Mouse (Mus musculus): ENCODE results near the gene Prkg1.

Gene Prkg1

GRCm38 (mm10) chr19:31743241-31744045 lies 21.4 kb downstream of the Prkg1 start:
- in situ Hi-C loops (cut with MseI, MboI), result no loop called here

DNA sequence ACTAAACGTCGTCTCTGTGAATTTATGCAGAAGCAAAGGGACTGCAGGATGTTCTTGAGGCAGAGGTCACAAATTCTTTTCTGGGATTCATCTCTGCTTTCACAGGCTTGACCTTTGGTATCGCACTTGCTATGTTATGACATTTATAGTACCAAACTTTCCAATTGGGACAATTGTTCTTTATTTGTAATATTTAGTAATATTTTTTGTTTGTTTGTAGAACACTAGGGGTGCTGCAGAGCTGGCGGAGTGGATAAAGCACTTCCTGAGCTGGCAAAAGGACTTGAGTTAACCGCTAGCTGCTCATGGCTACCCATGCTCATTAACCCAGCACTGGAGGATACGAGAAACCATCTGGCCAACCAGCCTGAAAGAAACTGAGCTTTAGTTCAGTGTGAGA lies 49.9 kb downstream of the Prkg1 start:
- in situ Hi-C loops (cut with MseI, MboI), result no loop called here

DNA sequence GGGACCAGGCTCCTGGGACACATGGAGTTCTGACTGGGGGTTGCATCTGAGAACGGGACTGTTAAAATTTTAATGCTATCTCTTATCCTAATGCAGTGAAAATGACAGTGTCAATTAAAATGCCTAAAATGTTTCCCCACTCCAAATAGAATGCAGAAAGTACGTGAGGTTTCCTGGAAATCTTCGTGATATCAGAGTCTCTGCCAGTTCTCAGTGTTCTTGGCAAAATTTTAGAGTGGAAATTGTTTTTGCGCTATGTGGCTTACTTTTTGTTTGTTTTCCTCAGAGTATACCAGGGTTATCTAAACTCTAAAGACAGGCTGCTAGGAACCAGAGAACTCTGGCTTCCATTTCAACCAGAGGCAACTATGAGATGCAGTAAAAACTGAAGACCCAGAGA lies 50.4 kb downstream of the Prkg1 start:
- in situ Hi-C loops (cut with MseI, MboI), result no loop called here

DNA sequence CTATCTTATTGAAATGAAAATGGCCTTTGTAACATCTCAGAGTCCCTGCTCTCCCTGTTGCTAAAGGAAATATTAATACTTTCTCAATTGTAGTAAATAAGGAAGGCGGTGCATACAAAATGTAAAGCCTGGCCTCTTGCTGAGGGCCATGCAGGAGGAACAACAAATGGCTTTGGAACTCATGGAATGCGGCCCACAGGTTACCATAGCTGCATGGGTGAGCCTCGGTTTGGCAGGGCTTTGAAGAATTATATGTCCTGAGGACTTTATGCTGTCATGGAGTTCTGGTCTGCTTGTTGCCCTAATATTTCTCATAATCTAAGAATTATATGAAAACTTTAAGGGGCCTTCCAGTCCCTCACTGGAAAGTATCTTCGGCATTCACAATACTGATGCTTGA lies 51.5 kb downstream of the Prkg1 start:
- in situ Hi-C loops (cut with MseI, MboI), result no loop called here

DNA sequence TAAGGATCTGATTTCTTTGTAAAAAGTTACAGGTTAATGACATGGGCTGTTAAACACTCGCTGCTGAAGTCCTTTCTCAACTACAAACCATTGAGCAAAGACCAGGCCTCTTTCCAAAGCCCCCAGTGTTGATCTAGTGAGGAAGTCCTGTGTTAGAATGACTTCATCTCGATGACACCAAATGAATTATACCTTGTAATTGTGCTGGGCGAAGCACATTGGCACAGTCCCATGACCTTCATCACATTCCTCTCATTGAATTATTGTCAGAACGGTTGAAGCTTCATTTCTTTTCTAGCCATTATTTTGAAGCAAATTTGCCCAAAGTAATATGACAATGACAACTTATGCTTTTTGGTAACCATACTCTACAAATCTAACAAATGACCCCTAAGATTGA lies 54.5 kb downstream of the Prkg1 start:
- in situ Hi-C loops (cut with MseI, MboI), result no loop called here

- in situ Hi-C loops (cut with MseI, MboI), result no loop called here
Observed at GRCm38 (mm10) chr19:31703991-31704390, 60.8 kb downstream of the Prkg1 start.

- in situ Hi-C loops (cut with MseI, MboI), result loop anchor here in 1 of 2 experiments (25.0 kb wide), 1 partner anchor 862 kb away; no protein-coding TSS in a partner anchor
Observed at GRCm38 (mm10) chr19:31698916-31699315, 65.9 kb downstream of the Prkg1 start.

GRCm38 (mm10) chr19:31680821-31681220 lies 84.0 kb downstream of the Prkg1 start:
- in situ Hi-C loops (cut with MseI, MboI), result loop anchor here in 1 of 2 experiments (25.0 kb wide), 1 partner anchor 844 kb away; no protein-coding TSS in a partner anchor

DNA sequence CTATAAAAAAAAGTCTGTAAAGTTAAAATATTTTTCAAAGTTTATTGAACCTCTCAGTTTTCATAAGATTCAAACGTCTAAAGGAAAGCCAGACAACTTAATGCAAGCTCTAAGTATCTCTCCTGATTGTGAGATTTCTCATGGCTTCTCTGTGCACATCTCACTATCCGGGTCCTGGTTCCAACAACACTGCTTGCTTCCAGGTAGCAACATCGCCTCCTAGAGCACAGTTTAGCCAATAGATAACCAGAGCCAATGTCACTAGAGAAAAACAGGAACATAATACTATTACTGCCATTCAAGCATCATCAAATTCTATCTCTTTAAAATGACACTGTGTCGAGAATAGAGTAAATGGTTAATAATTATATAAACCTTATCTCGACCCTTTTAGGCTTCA lies 86.5 kb downstream of the Prkg1 start:
- in situ Hi-C loops (cut with MseI, MboI), result loop anchor here in 1 of 2 experiments (25.0 kb wide), 1 partner anchor 841 kb away; no protein-coding TSS in a partner anchor

DNA sequence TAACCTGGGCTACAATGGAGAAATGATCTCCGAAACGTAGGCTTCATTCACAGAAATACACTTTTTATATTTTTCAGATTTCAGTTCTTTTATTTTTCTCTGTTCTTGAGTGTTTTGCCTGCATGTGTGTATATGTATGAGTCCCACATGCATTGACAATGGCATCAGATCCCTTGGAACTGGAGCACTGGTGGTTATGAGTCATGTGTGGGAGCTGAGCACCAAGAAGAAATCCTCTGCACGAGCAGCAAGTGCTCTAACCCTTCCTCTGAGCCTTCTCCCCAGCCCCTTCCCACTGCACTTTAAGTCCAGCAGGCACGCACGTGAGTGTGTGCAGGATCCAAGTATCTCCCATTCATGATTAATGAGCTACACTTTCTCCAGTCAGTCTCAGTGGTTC lies 93.1 kb downstream of the Prkg1 start:
- in situ Hi-C loops (cut with MseI, MboI), result no loop called here

- in situ Hi-C loops (cut with MseI, MboI), result no loop called here
Observed at GRCm38 (mm10) chr19:31665007-31665406, 99.8 kb downstream of the Prkg1 start.

DNA sequence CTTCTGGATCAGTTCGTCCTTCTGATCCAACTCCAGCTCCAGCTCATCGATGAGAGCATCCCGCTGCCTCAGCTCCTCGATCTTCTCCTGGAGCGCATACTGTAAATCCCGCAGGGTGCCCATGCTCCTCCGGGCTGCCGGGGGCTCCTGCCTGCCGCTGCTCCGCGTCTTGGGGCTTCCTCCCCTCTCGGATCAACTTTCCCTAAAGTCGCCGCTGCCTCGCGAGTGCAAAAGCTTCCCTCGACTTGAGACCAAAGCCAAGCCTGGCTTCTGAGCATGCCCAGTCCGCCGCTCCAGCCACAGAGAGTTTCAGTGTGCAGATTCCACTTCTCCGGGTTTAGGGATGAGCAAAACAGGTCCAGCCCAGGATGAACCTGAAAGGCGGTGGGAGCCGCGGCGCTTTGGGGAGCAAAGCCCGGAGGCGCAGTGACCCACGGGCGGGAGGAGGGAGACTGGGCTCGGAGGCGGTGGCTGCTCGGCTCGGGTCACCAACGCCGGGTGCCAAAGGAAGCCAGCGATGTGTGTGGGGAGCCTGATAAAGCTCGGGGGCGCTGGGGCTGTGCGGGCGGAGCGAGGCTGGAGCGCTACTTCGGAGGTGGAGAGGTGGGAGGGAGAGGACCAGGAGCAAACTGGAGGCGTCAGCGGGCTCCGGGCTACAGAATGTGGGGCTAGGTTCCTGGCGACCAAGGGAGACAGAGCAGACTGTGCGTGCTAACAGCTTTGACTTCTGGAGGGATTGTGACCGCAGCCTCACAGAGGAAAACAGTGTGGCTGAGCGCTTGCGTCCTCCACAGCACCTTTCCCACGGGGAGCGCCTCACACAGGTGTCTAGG lies 100.5 kb downstream of the Prkg1 start:
- in situ Hi-C loops (cut with MseI, MboI), result no loop called here

- in situ Hi-C loops (cut with MseI, MboI), result no loop called here
Observed at GRCm38 (mm10) chr19:31663437-31664158, 101.2 kb downstream of the Prkg1 start.

GRCm38 (mm10) chr19:31662802-31663201 lies 102.0 kb downstream of the Prkg1 start:
- in situ Hi-C loops (cut with MseI, MboI), result no loop called here

GRCm38 (mm10) chr19:31658751-31659397 lies 106.0 kb downstream of the Prkg1 start:
- in situ Hi-C loops (cut with MseI, MboI), result no loop called here

GRCm38 (mm10) chr19:31656256-31656655 lies 108.6 kb downstream of the Prkg1 start:
- in situ Hi-C loops (cut with MseI, MboI), result no loop called here

- in situ Hi-C loops (cut with MseI, MboI), result no loop called here
Observed at GRCm38 (mm10) chr19:31655826-31656225, 109.0 kb downstream of the Prkg1 start.

- in situ Hi-C loops (cut with MseI, MboI), result no loop called here
Observed at GRCm38 (mm10) chr19:31654022-31654421, 110.8 kb downstream of the Prkg1 start.

DNA sequence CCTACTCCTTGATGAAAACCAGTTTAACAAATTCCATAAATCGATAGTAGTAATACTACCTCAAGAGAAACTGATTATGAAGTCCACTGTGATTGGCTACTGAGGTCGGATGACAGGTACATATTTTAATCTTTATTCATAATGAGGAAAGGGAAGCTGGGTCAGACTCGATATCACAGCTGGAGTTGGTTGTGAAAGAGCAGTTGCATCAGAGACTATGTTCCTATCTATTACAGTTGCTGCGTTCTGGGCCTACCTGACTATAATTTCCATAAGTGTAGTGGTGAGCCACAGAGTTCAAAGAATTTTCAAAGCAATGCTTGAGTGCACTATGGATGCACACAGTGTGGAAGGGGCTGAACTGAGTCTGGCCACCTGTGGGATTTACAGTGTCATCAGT lies 114.4 kb downstream of the Prkg1 start:
- in situ Hi-C loops (cut with MseI, MboI), result no loop called here

GRCm38 (mm10) chr19:31647492-31647891 lies 117.3 kb downstream of the Prkg1 start:
- in situ Hi-C loops (cut with MseI, MboI), result no loop called here
